Mouse (Mus musculus) intestine, embryonic 16.5 days (tissue): ENCODE data around the gene Hoxc6. TPM values are rescaled to one million over a fixed set of nuclear protein-coding genes. Genes with fewer than 3 reads are reported as not detected.

Source experiments
- ATAC-seq: fragments of 200-750 bp; cut with Nextera tagmentation; 2 replicates; pipeline ENCODE4 v1.8.0; 2017; ENCODE audit warnings: moderate TSS enrichment, moderate library complexity
- H3K27ac ChIP-seq: fragments of 300-500 bp; sonication (generic); 2 replicates; pipeline ENCODE4 v1.5.1; 2014; ENCODE audit warnings: mild to moderate bottlenecking, low read length
- H3K27me3 ChIP-seq: fragments of 300-500 bp; sonication (generic); replicated peaks from 2 replicates; pipeline ENCODE4 v1.6.1; 2014; ENCODE audit warnings: low read length, control low read depth, mixed read lengths; ENCODE audit not compliant: control insufficient read depth, insufficient read depth
- H3K36me3 ChIP-seq: fragments of 300-500 bp; sonication (generic); 2 replicates; pipeline ENCODE4 v1.6.1; 2014; ENCODE audit warnings: low read length, control low read depth; ENCODE audit not compliant: control insufficient read depth, insufficient read depth
- H3K4me1 ChIP-seq: fragments of 300-500 bp; sonication (generic); 2 replicates; pipeline ENCODE4 v1.6.1; 2014; ENCODE audit warnings: low read length, control low read depth, mixed read lengths; ENCODE audit not compliant: control insufficient read depth, insufficient read depth
- H3K4me2 ChIP-seq: fragments of 300-500 bp; sonication (generic); 2 replicates; pipeline ENCODE4 v1.6.1; 2014; ENCODE audit warnings: low read depth, low read length, control low read depth
- H3K4me3 ChIP-seq: fragments of 300-500 bp; sonication (generic); 2 replicates; pipeline ENCODE4 v1.5.1; 2014; ENCODE audit warnings: mild to moderate bottlenecking, low read length
- H3K9ac ChIP-seq: fragments of 300-500 bp; sonication (generic); 2 replicates; pipeline ENCODE4 v1.6.1; 2014; ENCODE audit warnings: low read depth, low read length
- H3K9me3 ChIP-seq: fragments of 300-500 bp; sonication (generic); 2 replicates; pipeline ENCODE4 v1.6.1; 2016; ENCODE audit warnings: low read length, control low read depth; ENCODE audit not compliant: control insufficient read depth
- WGBS: fragments of 180-500 bp; shearing (Covaris S2); extraction: QIAGEN DNeasy Blood & Tissue Kit; methylation state at CpG from one replicate; pipeline ENCODE4 v1.1.7; 2014; 5-methylcytosine and 5-hydroxymethylcytosine counted together
- polyA plus RNA-seq: library from polyadenylated mRNA; unstranded; fragments of >200 nt; fragmentation: Nextera tagmentation; extraction: Ambion mirVana; gene quantifications from 2 replicates; pipeline ENCODE4 v1.2.1, GENCODE M21; 2015

Gene Hoxc6
- polyA plus RNA-seq, 1 experiment from 2014 or later = 3.2 TPM

GRCm38 (mm10) chr15:102984521-102984920, 13.5 kb upstream of the Hoxc6 start:
- WGBS = 8% methylated on average over 10 of the region's 10 CpGs
- H3K9ac ChIP-seq = no peak overlapping the region
- no peaks in the 10 kb centered on the region for H3K36me3 ChIP-seq
- no peak for ATAC-seq
- peaks cover 92% of the 10 kb centered on the region for H3K27me3 ChIP-seq
- no peak overlapping the region for H3K27ac ChIP-seq
- H3K4me1 ChIP-seq = peaks cover 4% of the 10 kb centered on the region
- no peak overlapping the region for H3K4me3 ChIP-seq
- no peaks in the 10 kb centered on the region for H3K9me3 ChIP-seq
- H3K4me2 ChIP-seq = no peak overlapping the region

DNA sequence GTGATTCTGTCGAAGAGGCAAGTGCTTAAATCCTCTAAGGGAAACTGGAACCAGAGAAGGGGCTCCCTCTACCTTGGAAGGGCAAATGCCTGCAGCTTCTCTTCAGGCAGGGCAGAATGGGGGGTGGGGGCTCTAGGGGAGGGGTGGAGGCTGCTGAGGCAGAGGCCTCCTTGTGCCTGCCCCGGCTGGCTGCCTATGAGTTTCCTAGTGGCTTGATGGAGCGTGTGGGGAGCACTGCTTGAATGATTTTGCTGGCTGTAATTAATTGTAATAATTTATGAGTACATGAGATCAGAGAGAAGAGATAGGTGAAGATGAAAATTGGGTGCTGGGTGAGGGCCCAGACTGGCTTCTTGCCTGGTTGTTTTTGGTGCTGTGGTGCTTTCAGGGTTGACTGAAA, 13.1 kb upstream of the Hoxc6 start:
- Histone ChIP-seq H3K4me1 (peaks cover 4% of the 10 kb centered on the region), H3K4me3 (no peak overlapping the region), H3K9ac (no peak overlapping the region), H3K27me3 (peaks cover 92% of the 10 kb centered on the region), H3K9me3 (no peaks in the 10 kb centered on the region), H3K27ac (no peak overlapping the region), H3K36me3 (no peaks in the 10 kb centered on the region), H3K4me2 (no peak overlapping the region)
- no peak for ATAC-seq
- 24% methylated on average over 3 of the region's 3 CpGs for WGBS

- WGBS = 6% methylated on average over 21 of the region's 21 CpGs
- no peaks in the 10 kb centered on the region for H3K36me3 ChIP-seq
- H3K4me2 ChIP-seq = no peak overlapping the region
- H3K27me3 ChIP-seq = peaks cover 91% of the 10 kb centered on the region
- no peak overlapping the region for H3K9ac ChIP-seq
- H3K9me3 ChIP-seq = no peaks in the 10 kb centered on the region
- ATAC-seq = peak; percentile 39
- H3K4me3 ChIP-seq = no peak overlapping the region
- no peak overlapping the region for H3K27ac ChIP-seq
- H3K4me1 ChIP-seq = no peaks in the 10 kb centered on the region; the same call in 1 of the 2 replicates
Observed at GRCm38 (mm10) chr15:102987124-102987833, 10.8 kb upstream of the Hoxc6 start.

GRCm38 (mm10) chr15:102988078-102988477, 10.0 kb upstream of the Hoxc6 start:
- 39% methylated on average over 5 of the region's 5 CpGs for WGBS

GRCm38 (mm10) chr15:102990461-102991397, 7.3 kb upstream of the Hoxc6 start, which contains the start of gene Hoxc8:
Gene Hoxc8, plus strand, starts transcription at chr15:102990607.
- Histone ChIP-seq H3K36me3 (no peaks in the 10 kb centered on the region), H3K27ac (no peak within 1 kb of the TSS), H3K9me3 (no peaks in the 10 kb centered on the region), H3K4me1 (no peaks in the 10 kb centered on the region; the same call in 1 of the 2 replicates), H3K9ac (peak within 1 kb of the TSS; percentile 62), H3K4me2 (peak within 1 kb of the TSS; percentile 39), H3K4me3 (peak within 1 kb of the TSS; percentile 48), H3K27me3 (peaks cover 82% of the 10 kb centered on the region)
- ATAC-seq = 0 out of 2 replicates have a peak, but pooled peaks have one; percentile 20
- WGBS = 1% methylated on average over 66 of the region's 69 CpGs

More at GRCm38 (mm10) chr15:102988078-102988477, 10.0 kb upstream of the Hoxc6 start:
- Histone ChIP-seq H3K36me3 (no peaks in the 10 kb centered on the region), H3K27ac (no peak overlapping the region), H3K9me3 (no peaks in the 10 kb centered on the region), H3K4me2 (no peak overlapping the region), H3K27me3 (peaks cover 91% of the 10 kb centered on the region), H3K4me1 (no peaks in the 10 kb centered on the region; the same call in 1 of the 2 replicates), H3K4me3 (no peak overlapping the region), H3K9ac (no peak overlapping the region)
- no peak for ATAC-seq

DNA sequence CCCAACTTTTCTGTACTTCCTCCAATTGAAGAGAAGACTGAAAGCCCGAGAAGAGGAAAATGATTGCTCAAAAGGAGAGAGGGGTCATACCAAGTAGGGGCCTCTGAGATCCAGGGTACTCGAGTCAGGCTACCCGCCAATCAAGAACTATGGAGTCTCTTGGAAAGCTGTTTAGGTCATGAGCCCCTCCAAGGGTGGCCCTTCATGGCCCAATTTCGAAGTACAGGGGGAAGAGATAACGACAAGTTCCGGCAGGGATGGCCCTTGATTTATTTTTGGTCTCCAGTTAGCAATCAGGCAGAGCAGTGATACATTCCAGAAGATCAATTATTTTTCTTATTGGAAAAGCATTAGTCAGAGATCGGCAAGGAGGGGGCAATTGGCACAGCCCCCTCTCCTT, 6.3 kb upstream of the Hoxc6 start:
- WGBS = 19% methylated on average over 7 of the region's 7 CpGs
- peak overlapping the region; percentile 39 for H3K4me2 ChIP-seq
- peak overlapping the region; percentile 48 for H3K4me3 ChIP-seq
- H3K27ac ChIP-seq = no peak overlapping the region
- H3K27me3 ChIP-seq = peaks cover 80% of the 10 kb centered on the region
- H3K36me3 ChIP-seq = no peaks in the 10 kb centered on the region
- H3K4me1 ChIP-seq = no peaks in the 10 kb centered on the region; the same call in 1 of the 2 replicates
- no peaks in the 10 kb centered on the region for H3K9me3 ChIP-seq
- no peak overlapping the region; the same call in 1 of the 2 replicates for H3K9ac ChIP-seq
- no peak for ATAC-seq

- H3K27me3 ChIP-seq = peaks cover 78% of the 10 kb centered on the region
- ATAC-seq = no peak
- H3K4me3 ChIP-seq = peak overlapping the region; percentile 48
- H3K4me1 ChIP-seq = no peaks in the 10 kb centered on the region; the same call in 1 of the 2 replicates
- H3K4me2 ChIP-seq = peak overlapping the region; percentile 39
- H3K9me3 ChIP-seq = no peaks in the 10 kb centered on the region
- WGBS = 7% methylated on average over 11 of the region's 11 CpGs
- H3K9ac ChIP-seq = peak overlapping the region; percentile 12
- no peak overlapping the region for H3K27ac ChIP-seq
- H3K36me3 ChIP-seq = no peaks in the 10 kb centered on the region
Observed at GRCm38 (mm10) chr15:102992206-102992605, 5.9 kb upstream of the Hoxc6 start.

GRCm38 (mm10) chr15:102992863-102993262, 5.2 kb upstream of the Hoxc6 start:
- H3K36me3 ChIP-seq = no peaks in the 10 kb centered on the region
- peak overlapping the region; percentile 48; the same call in 1 of the 2 replicates for H3K4me3 ChIP-seq
- H3K9me3 ChIP-seq = no peaks in the 10 kb centered on the region
- no peak overlapping the region for H3K9ac ChIP-seq
- no peak for ATAC-seq
- WGBS = 15% methylated on average over 3 of the region's 3 CpGs
- no peak overlapping the region for H3K4me2 ChIP-seq
- no peak overlapping the region for H3K27ac ChIP-seq
- no peaks in the 10 kb centered on the region for H3K4me1 ChIP-seq
- H3K27me3 ChIP-seq = peaks cover 79% of the 10 kb centered on the region

DNA sequence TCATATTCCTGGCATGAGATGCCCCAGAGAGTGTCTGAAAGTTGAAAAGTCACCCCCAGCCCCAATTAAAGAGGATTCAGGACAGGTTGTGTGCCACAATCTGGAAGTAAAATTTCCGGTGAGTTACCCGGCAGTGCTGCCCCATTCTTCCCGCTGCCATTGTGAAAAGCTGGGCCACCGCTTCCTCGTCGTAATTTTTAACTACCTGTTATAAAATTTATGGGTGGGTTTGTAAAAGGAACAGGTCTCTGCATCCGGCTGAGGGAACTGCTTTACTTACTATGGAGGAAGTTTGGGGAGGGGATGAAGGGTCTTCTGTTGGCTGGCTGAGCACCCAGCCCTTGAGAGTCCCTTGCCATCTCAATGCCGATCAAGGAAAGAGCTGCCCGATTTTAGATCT, 1.5 kb upstream of the Hoxc6 start:
- ATAC-seq = no peak
- 8% methylated on average over 9 of the region's 9 CpGs for WGBS
- Histone ChIP-seq H3K9ac (no peak overlapping the region), H3K4me1 (peaks cover 8% of the 10 kb centered on the region; the same call in 1 of the 2 replicates), H3K4me3 (no peak overlapping the region), H3K27ac (no peak overlapping the region), H3K36me3 (no peaks in the 10 kb centered on the region), H3K27me3 (peaks cover 81% of the 10 kb centered on the region), H3K9me3 (no peaks in the 10 kb centered on the region), H3K4me2 (peak overlapping the region; percentile 22)
